Mouse (Mus musculus): ENCODE data around the gene Snx32. TPM values are rescaled to one million over a fixed set of nuclear protein-coding genes. Genes with fewer than 3 reads are reported as not detected.
A peak's percentile ranks its signal among the peaks of the same experiment; 100 is the strongest.

The Snx32 gene
- 1 to 10 TPM; 6.2 to 8.1 TPM for total RNA-seq (2021)

- intact Hi-C loops (cut with DNase I) = loop anchor here (1.0 kb wide), 1 partner anchor 19 kb away; no protein-coding TSS in a partner anchor
- DNase-seq (ENCODE audit: low spot score) = peak; percentile 97
Measured at GRCm38 (mm10) chr19:5510031-5511026, at the start of gene Snx32. Gene Snx32 (minus strand): TSS chr19:5510538.

GRCm38 (mm10) chr19:5559631-5560456 lies 49.5 kb upstream of the Snx32 start:
- no peak for DNase-seq (ENCODE audit: low spot score)
- intact Hi-C loops (cut with DNase I) = no loop called here

- intact Hi-C loops (cut with DNase I) = no loop called here
- DNase-seq (ENCODE audit: low spot score) = no peak
Measured at GRCm38 (mm10) chr19:5559229-5559628, 48.9 kb upstream of the Snx32 start.

- intact Hi-C loops (cut with DNase I) = no loop called here
Measured at GRCm38 (mm10) chr19:5558770-5559169, 48.4 kb upstream of the Snx32 start.

GRCm38 (mm10) chr19:5558169-5558568 lies 47.8 kb upstream of the Snx32 start:
- DNase-seq (ENCODE audit: low spot score) = no peak
- intact Hi-C loops (cut with DNase I) = no loop called here

More at GRCm38 (mm10) chr19:5558770-5559169, 48.4 kb upstream of the Snx32 start:
- DNase-seq (ENCODE audit: low spot score) = no peak

- no peak for DNase-seq (ENCODE audit: low spot score)
- intact Hi-C loops (cut with DNase I) = no loop called here
Measured at GRCm38 (mm10) chr19:5554212-5554611, 43.9 kb upstream of the Snx32 start.

- intact Hi-C loops (cut with DNase I) = no loop called here
- DNase-seq (ENCODE audit: low spot score) = no peak
Measured at GRCm38 (mm10) chr19:5553802-5554201, 43.5 kb upstream of the Snx32 start.

GRCm38 (mm10) chr19:5547471-5548056 lies 37.2 kb upstream of the Snx32 start:
- no peak for DNase-seq (ENCODE audit: low spot score)
- intact Hi-C loops (cut with DNase I) = no loop called here

- intact Hi-C loops (cut with DNase I) = no loop called here
- DNase-seq (ENCODE audit: low spot score) = no peak
Measured at GRCm38 (mm10) chr19:5544031-5544430, 33.7 kb upstream of the Snx32 start.

- intact Hi-C loops (cut with DNase I) = no loop called here
- DNase-seq (ENCODE audit: low spot score) = no peak
Measured at GRCm38 (mm10) chr19:5543362-5543761, 33.0 kb upstream of the Snx32 start.

GRCm38 (mm10) chr19:5538786-5539185 lies 28.4 kb upstream of the Snx32 start:
- intact Hi-C loops (cut with DNase I) = no loop called here
- DNase-seq (ENCODE audit: low spot score) = no peak

- no peak for DNase-seq (ENCODE audit: low spot score)
- intact Hi-C loops (cut with DNase I) = no loop called here
Measured at GRCm38 (mm10) chr19:5532520-5532919, 22.2 kb upstream of the Snx32 start.

- no peak for DNase-seq (ENCODE audit: low spot score)
- intact Hi-C loops (cut with DNase I) = no loop called here
Measured at GRCm38 (mm10) chr19:5530138-5530524, 19.8 kb upstream of the Snx32 start.

- peak; percentile 90 for DNase-seq (ENCODE audit: low spot score)
- intact Hi-C loops (cut with DNase I) = loop anchor here (1.0 kb wide), 1 partner anchor 38 kb away; no protein-coding TSS in a partner anchor
Measured at GRCm38 (mm10) chr19:5529325-5530137, 19.2 kb upstream of the Snx32 start.

- no peak for DNase-seq (ENCODE audit: low spot score)
- intact Hi-C loops (cut with DNase I) = no loop called here
Measured at GRCm38 (mm10) chr19:5525204-5525603, 14.9 kb upstream of the Snx32 start.

GRCm38 (mm10) chr19:5518721-5519120 lies 8.4 kb upstream of the Snx32 start:
- no peak for DNase-seq (ENCODE audit: low spot score)
- intact Hi-C loops (cut with DNase I) = no loop called here

- DNase-seq (ENCODE audit: low spot score) = no peak
- intact Hi-C loops (cut with DNase I) = no loop called here
Measured at GRCm38 (mm10) chr19:5516906-5517505, 6.7 kb upstream of the Snx32 start.

GRCm38 (mm10) chr19:5515840-5516777 lies 5.8 kb upstream of the Snx32 start:
- intact Hi-C loops (cut with DNase I) = no loop called here
- DNase-seq (ENCODE audit: low spot score) = no peak

All from heart, postnatal 25 days (tissue).